In genomic region chr13:46724371-46724770, GRCm38 (mm10) we compare ENCODE assay signal across 8 mouse cellular contexts. TPM values are rescaled to one million over a fixed set of nuclear protein-coding genes. Genes with fewer than 3 reads are reported as not detected.
A peak's percentile ranks its signal among the peaks of the same experiment; 100 is the strongest.
DNase-seq lines count a peak whose midpoint lies in the region; ATAC-seq and TF ChIP-seq lines count a peak whose summit lies in the region.
"Had no signal": no experiment of that assay in that cellular context is flagged by ENCODE, and none has a peak within 500 bp of the region (broad histone marks: within the 10 kb centered on the region; RNA-seq: fewer than 3 reads in every experiment).

No protein-coding gene starts in this region.

- no peak for TF ChIP-seq POLR2A in kidney, adult 2 months (IDR thresholded peaks at IDR 0.05; ENCODE audit: low read depth, low read length)
- TF ChIP-seq POLR2A in thymus, adult 2 months (IDR thresholded peaks at IDR 0.05; ENCODE audit: control insufficient read depth, extremely low read depth, insufficient read depth, low read length, poor library complexity): no peak

- H3K4me3 ChIP-seq in kidney, adult 2 months (ENCODE audit: insufficient read depth, low read depth, low read length): no peak overlapping the region
- no peak overlapping the region for H3K4me3 ChIP-seq in thymus, adult 2 months (ENCODE audit: control insufficient read depth, insufficient read depth, low read length)
- no peak overlapping the region for H3K4me3 ChIP-seq in embryonic facial prominence, embryonic 14.5 days (ENCODE audit: low read depth, low read length)

- H3K27ac ChIP-seq in kidney, adult 2 months (ENCODE audit: insufficient read depth, low read depth, low read length): no peak overlapping the region
- peak overlapping the region; percentile 67; the same call in 1 of the 2 replicates for H3K27ac ChIP-seq in thymus, adult 2 months (ENCODE audit: control insufficient read depth, insufficient read depth, low read length)
- no peak overlapping the region for H3K27ac ChIP-seq in embryonic facial prominence, embryonic 14.5 days (replicated peaks; ENCODE audit: low read depth, low read length)
- H3K27ac ChIP-seq: limb, embryonic 13.5 days had no signal

- no peak overlapping the region for H3K9ac ChIP-seq in embryonic facial prominence, embryonic 14.5 days (ENCODE audit: low read depth, low read length)
- H3K9ac ChIP-seq: limb, embryonic 13.5 days had no signal

- ATAC-seq in embryonic facial prominence, embryonic 14.5 days (ENCODE audit: low read depth): no peak

- H3K4me1 ChIP-seq in kidney, adult 2 months (ENCODE audit: control insufficient read depth, insufficient read depth, low read length): peaks cover 9% of the 10 kb centered on the region
- peaks cover 2% of the 10 kb centered on the region for H3K4me1 ChIP-seq in thymus, adult 2 months (replicated peaks; ENCODE audit: control insufficient read depth, insufficient read depth, low read length)
- H3K4me1 ChIP-seq in embryonic facial prominence, embryonic 14.5 days (ENCODE audit: control insufficient read depth, insufficient read depth, low read length): peaks cover 10% of the 10 kb centered on the region; the same call in 1 of the 2 replicates

- no peak for TF ChIP-seq CTCF in kidney, adult 2 months (conservative IDR thresholded peaks at IDR 0.05; ENCODE audit: insufficient read depth, insufficient read length, low read depth, low read length)
- TF ChIP-seq CTCF in thymus, adult 2 months (IDR thresholded peaks at IDR 0.05; ENCODE audit: borderline replicate concordance, control insufficient read depth, extremely low read depth, insufficient read depth, low read length, poor library complexity): no peak

- H3K27me3 ChIP-seq in kidney, adult 2 months (replicated peaks; ENCODE audit: control insufficient read depth, insufficient read depth, low read length): no peaks in the 10 kb centered on the region
- no peaks in the 10 kb centered on the region for H3K27me3 ChIP-seq in thymus, adult 2 months (ENCODE audit: control insufficient read depth, insufficient read depth, low read length)
- no peaks in the 10 kb centered on the region for H3K27me3 ChIP-seq in embryonic facial prominence, embryonic 14.5 days (replicated peaks; ENCODE audit: control insufficient read depth, insufficient read depth, low read length)
- H3K27me3 ChIP-seq: limb, embryonic 13.5 days had no signal

- H3K36me3 ChIP-seq in kidney, adult 2 months (ENCODE audit: control insufficient read depth, insufficient read depth, low read length): no peaks in the 10 kb centered on the region
- no peaks in the 10 kb centered on the region for H3K36me3 ChIP-seq in thymus, adult 2 months (ENCODE audit: control insufficient read depth, insufficient read depth, low read length)
- no peaks in the 10 kb centered on the region for H3K36me3 ChIP-seq in embryonic facial prominence, embryonic 14.5 days (ENCODE audit: control insufficient read depth, insufficient read depth, low read length)
- H3K36me3 ChIP-seq: limb, embryonic 13.5 days had no signal

- peak overlapping the region; percentile 78; the same call in 1 of the 2 replicates for H3K4me2 ChIP-seq in embryonic facial prominence, embryonic 14.5 days (ENCODE audit: low read depth, low read length)

- peak; percentile 33 for DNase-seq in kidney, adult 2 months
- no peak for DNase-seq in kidney, adult 11 months
- DNase-seq in thymus, adult 2 months: no peak
- no peak for DNase-seq in thymus, postnatal 25 days
- peak; percentile 13 for DNase-seq in embryonic facial prominence, embryonic 14.5 days (ENCODE audit: low spot score)
- DNase-seq in cerebellum, adult 11-12 months: no peak
- no peak for DNase-seq in urinary bladder, adult 18-20 months (ENCODE audit: low spot score in 2 of 2)

- H3K9me3 ChIP-seq in embryonic facial prominence, embryonic 14.5 days (ENCODE audit: control insufficient read depth, low read length): no peaks in the 10 kb centered on the region
- H3K9me3 ChIP-seq: limb, embryonic 13.5 days had no signal

RNA-seq across cellular contexts. Expression of gene Nup153, which starts 3.4 kb away (rescaled TPM):
- polyA plus RNA-seq in kidney, adult 2 months (2012; rRNA removed): 38.2 and 42.0 TPM in 2 replicates
- 164 and 182 TPM in 2 replicates for polyA plus RNA-seq in thymus, adult 2 months (2012; rRNA removed)
- 31.5 and 31.8 TPM in 2 replicates for polyA plus RNA-seq in embryonic facial prominence, embryonic 14.5 days (2014; fragmentation: Nextera tagmentation; extraction: Ambion mirVana)

RNA-seq across cellular contexts. Expression of gene Fam8a1, which starts 55.0 kb away (rescaled TPM):
- 20.4 and 21.5 TPM in 2 replicates for polyA plus RNA-seq in kidney, adult 2 months (2012; rRNA removed)
- polyA plus RNA-seq in thymus, adult 2 months (2012; rRNA removed): 16.0 and 24.9 TPM in 2 replicates
- 13.3 and 14.6 TPM in 2 replicates for polyA plus RNA-seq in embryonic facial prominence, embryonic 14.5 days (2014; fragmentation: Nextera tagmentation; extraction: Ambion mirVana)

Comparison
In these comparisons a context has a peak if more than half of its experiments do, and no peak if none do; other contexts are left out.
1. DNase-seq: peak in kidney, adult 2 months (single experiment) and embryonic facial prominence, embryonic 14.5 days (single experiment); none in kidney, adult 11 months (single experiment), thymus, adult 2 months (single experiment), thymus, postnatal 25 days (single experiment), cerebellum, adult 11-12 months (single experiment) and urinary bladder, adult 18-20 months (0 of 2).